Mouse (Mus musculus) ES-E14 (cell line): ENCODE results near the gene Lpin2. TPM values are rescaled to one million over a fixed set of nuclear protein-coding genes. Genes with fewer than 3 reads are reported as not detected.

Experiments
- DNase-seq: peaks from one replicate; pipeline ENCODE4 v3.0.0-alpha.2; 2013; ENCODE audit warnings: low read depth, low spot score
- H3K27ac ChIP-seq: 2 replicates; pipeline ENCODE4 v1.5.1; 2012; ENCODE audit warnings: low read depth, mild to moderate bottlenecking, low read length, moderate library complexity, mixed read lengths; ENCODE audit not compliant: poor library complexity, insufficient read depth, severe bottlenecking
- H3K36me3 ChIP-seq: 2 replicates; pipeline ENCODE4 v1.6.1; 2012; ENCODE audit warnings: mild to moderate bottlenecking, low read length, moderate library complexity, mixed read lengths; ENCODE audit not compliant: control insufficient read depth, poor library complexity, insufficient read depth, severe bottlenecking
- H3K4me1 ChIP-seq, 2 experiments: fragments of 150-350 bp in 1 of 2; sonication (generic) in 1 of 2; 2 replicates each; pipeline ENCODE4 v1.6.1; 2012; ENCODE audit warnings: low read length in 2 of 2, mild to moderate bottlenecking in 1 of 2, mixed read lengths in 1 of 2; ENCODE audit not compliant: control insufficient read depth in 2 of 2, insufficient read depth in 2 of 2, poor library complexity in 1 of 2
- H3K4me3 ChIP-seq, 2 experiments: fragments of 150-350 bp in 1 of 2; sonication (generic) in 1 of 2; 2 replicates each; pipeline ENCODE4 v1.5.1; 2012; ENCODE audit warnings: low read length in 2 of 2, low read depth in 1 of 2, mild to moderate bottlenecking in 1 of 2, mixed read lengths in 1 of 2; ENCODE audit not compliant: insufficient read depth in 1 of 2, poor library complexity in 1 of 2, severe bottlenecking in 1 of 2
- H3K9ac ChIP-seq: 2 replicates; pipeline ENCODE4 v1.6.1; 2012; ENCODE audit warnings: low read depth, mild to moderate bottlenecking, low read length, mixed read lengths; ENCODE audit not compliant: poor library complexity, insufficient read depth, severe bottlenecking
- H3K9me3 ChIP-seq: fragments of 150-350 bp; sonication (generic); 2 replicates; pipeline ENCODE4 v1.6.1; 2012; ENCODE audit warnings: low read depth, mild to moderate bottlenecking, low read length; ENCODE audit not compliant: control insufficient read depth, insufficient read depth
- CHD2 ChIP-seq: IDR thresholded peaks from 2 replicates; pipeline ENCODE4 v1.6.1; 2014; ENCODE audit warnings: mild to moderate bottlenecking, low read depth, low read length, inconsistent platforms
- HCFC1 ChIP-seq: IDR thresholded peaks from 2 replicates; pipeline ENCODE4 v1.6.1; 2012; ENCODE audit warnings: low read length, inconsistent platforms, borderline replicate concordance; ENCODE audit not compliant: insufficient read depth
- MAFK ChIP-seq: IDR thresholded peaks from 2 replicates; pipeline ENCODE4 v1.6.1; 2014; ENCODE audit warnings: mild to moderate bottlenecking, low read depth, low read length, inconsistent platforms; ENCODE audit not compliant: insufficient read depth
- ZC3H11A ChIP-seq: IDR thresholded peaks from 2 replicates; pipeline ENCODE4 v1.6.1; 2012; ENCODE audit warnings: low read depth, mild to moderate bottlenecking, inconsistent platforms, low read length, borderline replicate concordance
- ZNF384 ChIP-seq: IDR thresholded peaks from 2 replicates; pipeline ENCODE4 v1.6.1; 2012; ENCODE audit warnings: low read depth, low read length, inconsistent platforms
- in situ Hi-C, 2 experiments: fragments of 600-800 bp; cut with MboI; formaldehyde crosslinking; loops; one replicate each; pipeline ENCODE4 v1.15.1; 2025; ENCODE audit warnings: low sequenced_read_pairs in 2 of 2, inconsistent platforms in 1 of 2; ENCODE audit not compliant: unreplicated experiment in 2 of 2
- total RNA-seq: library from RNA; depleted of rRNA; stranded (reverse); fragments of 300-350 nt; gene quantifications from 2 replicates; pipeline ENCODE4 v1.2.3, GENCODE M21; 2012

The Lpin2 gene
- total RNA-seq, 1 experiment: 12.6 TPM

DNA sequence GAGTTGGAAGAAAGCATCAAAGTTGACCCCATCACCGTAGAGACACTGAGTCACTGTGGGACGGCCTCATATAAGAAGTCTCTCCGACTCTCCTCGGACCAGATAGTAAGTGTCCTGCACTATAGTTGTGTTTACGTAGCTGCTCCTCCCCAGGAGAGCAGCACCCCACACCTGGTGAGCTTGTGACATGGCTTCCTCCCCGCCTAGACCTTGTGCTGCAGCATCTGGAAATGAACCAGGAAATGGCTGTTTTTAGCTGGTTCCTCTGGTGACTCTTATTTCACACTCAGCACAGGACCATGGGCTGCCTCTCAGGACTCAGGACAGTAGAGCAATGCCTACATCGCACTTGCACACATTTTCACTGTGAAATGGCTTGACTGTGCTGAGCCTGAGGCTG lies 60.3 kb downstream of the Lpin2 start:
- in situ Hi-C loops: no loop called here
- H3K4me3 ChIP-seq: no peak overlapping the region
- no peaks in the 10 kb centered on the region for H3K9me3 ChIP-seq
- no peak for DNase-seq
- no peaks in the 10 kb centered on the region for H3K4me1 ChIP-seq
- H3K36me3 ChIP-seq: peaks cover 12% of the 10 kb centered on the region; the same call in 1 of the 2 replicates
- no peak overlapping the region for H3K27ac ChIP-seq
- H3K9ac ChIP-seq: no peak overlapping the region
- no peak for TF ChIP-seq MAFK
- no peak for TF ChIP-seq ZNF384
- no peak for TF ChIP-seq ZC3H11A
- TF ChIP-seq HCFC1: no peak

DNA sequence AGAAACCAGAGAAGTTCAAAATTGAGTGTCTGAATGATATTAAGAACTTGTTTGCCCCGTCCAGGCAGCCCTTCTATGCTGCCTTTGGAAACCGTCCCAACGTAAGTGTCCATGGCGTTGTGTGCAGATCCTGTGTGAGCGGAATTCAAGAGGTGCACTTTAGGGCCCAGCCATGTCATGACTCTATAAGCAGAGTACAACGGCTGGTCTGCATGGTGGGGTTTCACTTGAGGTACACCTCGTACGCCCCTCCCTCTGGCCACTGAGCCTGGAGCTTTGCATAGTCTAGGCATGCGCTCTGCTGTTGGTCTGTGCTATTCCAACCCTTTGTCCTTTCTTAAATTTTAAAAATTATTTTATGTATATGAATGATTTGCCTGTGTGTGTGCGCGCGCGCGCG lies 62.8 kb downstream of the Lpin2 start:
- in situ Hi-C loops: no loop called here
- no peak for TF ChIP-seq MAFK
- no peak for DNase-seq
- Histone ChIP-seq H3K9ac (no peak overlapping the region), H3K27ac (no peak overlapping the region), H3K36me3 (peaks cover 12% of the 10 kb centered on the region; the same call in 1 of the 2 replicates), H3K4me3 (no peak overlapping the region), H3K4me1 (no peaks in the 10 kb centered on the region), H3K9me3 (no peaks in the 10 kb centered on the region)

DNA sequence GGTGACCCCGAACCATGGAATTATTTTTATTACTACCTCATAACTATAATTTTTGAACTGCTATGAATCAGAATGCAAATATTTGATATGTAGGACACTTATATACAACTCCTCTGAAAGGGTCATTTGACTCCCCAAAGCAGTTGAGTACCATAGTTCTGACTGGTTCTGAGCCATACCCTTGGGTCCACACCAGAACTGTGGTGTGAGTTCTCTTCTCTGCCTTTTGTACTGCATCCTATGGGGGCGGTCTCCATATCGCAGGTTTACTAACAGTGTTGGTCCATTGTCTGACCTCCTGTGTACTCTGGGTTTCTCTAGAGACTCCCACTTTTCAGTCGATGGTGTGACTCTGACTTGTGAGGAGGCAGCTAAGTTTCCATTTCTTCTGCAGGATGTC lies 63.7 kb downstream of the Lpin2 start:
- peaks cover 12% of the 10 kb centered on the region; the same call in 1 of the 2 replicates for H3K36me3 ChIP-seq
- in situ Hi-C loops: no loop called here
- H3K4me3 ChIP-seq: no peak overlapping the region

GRCm38 (mm10) chr17:71248963-71249362 lies 66.6 kb downstream of the Lpin2 start:
- Histone ChIP-seq H3K27ac (no peak overlapping the region), H3K36me3 (peaks cover 9% of the 10 kb centered on the region; the same call in 1 of the 2 replicates), H3K4me1 (0 out of 4 replicates have a peak, but pooled peaks cover 0 to 2% of the 10 kb centered on the region in 2 experiments), H3K4me3 (no peak overlapping the region), H3K9me3 (no peaks in the 10 kb centered on the region), H3K9ac (no peak overlapping the region)
- in situ Hi-C loops: no loop called here
- DNase-seq: no peak
- TF ChIP-seq HCFC1 (no peak), CHD2 (no peak), MAFK (no peak), ZNF384 (no peak), ZC3H11A (no peak)

More for the DNA sequence above, 63.7 kb downstream of the Lpin2 start:
- Histone ChIP-seq H3K4me1 (no peaks in the 10 kb centered on the region), H3K9ac (no peak overlapping the region), H3K27ac (no peak overlapping the region), H3K9me3 (no peaks in the 10 kb centered on the region)
- TF ChIP-seq ZC3H11A (no peak), HCFC1 (no peak)
- no peak for DNase-seq

- Histone ChIP-seq H3K9ac (no peak overlapping the region), H3K27ac (no peak overlapping the region), H3K36me3 (peaks cover 7% of the 10 kb centered on the region; the same call in 1 of the 2 replicates), H3K4me1 (0 out of 4 replicates have a peak, but pooled peaks cover 0 to 2% of the 10 kb centered on the region in 2 experiments), H3K4me3 (no peak overlapping the region), H3K9me3 (no peaks in the 10 kb centered on the region)
- no peak for DNase-seq
- in situ Hi-C loops: no loop called here
- TF ChIP-seq ZC3H11A: no peak
- no peak for TF ChIP-seq ZNF384
- no peak for TF ChIP-seq CHD2
- no peak for TF ChIP-seq MAFK
- no peak for TF ChIP-seq HCFC1
Measured at GRCm38 (mm10) chr17:71250046-71250445, 67.7 kb downstream of the Lpin2 start.
